Mouse (Mus musculus) c-Kit-positive CD71-positive TER-119-negative erythroid progenitor cells, embryonic 14.5 days (primary cell): ENCODE results near the gene Nr1h5.
A peak's percentile ranks its signal among the peaks of the same experiment; 100 is the strongest.

ENCODE experiments used
- DNase-seq: peaks from one replicate; pipeline ENCODE4 v3.0.0-alpha.2; 2013; ENCODE audit warnings: low read depth

Nr1h5 gene

GRCm38 (mm10) chr3:102964033-102964432 is at the start of gene Nr1h5:
Gene Nr1h5, minus strand, starts transcription at chr3:102964133.
- no peak for DNase-seq

DNA sequence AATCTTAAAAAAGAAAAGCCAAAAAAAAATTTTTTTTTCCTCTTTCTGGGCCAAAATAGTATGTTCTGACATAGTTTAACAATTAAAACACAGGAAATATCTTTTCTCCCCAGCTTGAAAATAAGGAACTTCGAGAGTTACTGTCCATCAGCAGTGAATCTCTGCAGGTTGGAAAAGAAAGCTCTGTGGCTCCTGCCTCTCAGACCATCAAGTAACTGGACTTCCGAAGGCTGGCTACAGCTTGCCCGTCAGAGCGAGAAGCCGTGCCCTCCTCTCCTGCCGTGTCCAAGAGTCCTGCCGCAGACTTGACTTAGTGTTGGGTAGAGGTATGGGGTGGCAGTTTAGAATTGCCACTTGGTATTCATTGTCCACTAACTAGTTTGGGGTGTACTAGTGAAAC is 37.7 kb upstream of the Nr1h5 start:
- no peak for DNase-seq

GRCm38 (mm10) chr3:102997591-102997990 is 33.7 kb upstream of the Nr1h5 start:
- no peak for DNase-seq

GRCm38 (mm10) chr3:102997036-102997435 is 33.1 kb upstream of the Nr1h5 start:
- no peak for DNase-seq

GRCm38 (mm10) chr3:102995605-102996321 is 31.8 kb upstream of the Nr1h5 start, which contains the start of gene Sike1:
Gene Sike1, plus strand, starts transcription at chr3:102995708.
- peak; percentile 85 for DNase-seq

- no peak for DNase-seq
Measured at GRCm38 (mm10) chr3:102995233-102995604, 31.3 kb upstream of the Nr1h5 start.

GRCm38 (mm10) chr3:102992936-102993335 is 29.0 kb upstream of the Nr1h5 start:
- no peak for DNase-seq

DNA sequence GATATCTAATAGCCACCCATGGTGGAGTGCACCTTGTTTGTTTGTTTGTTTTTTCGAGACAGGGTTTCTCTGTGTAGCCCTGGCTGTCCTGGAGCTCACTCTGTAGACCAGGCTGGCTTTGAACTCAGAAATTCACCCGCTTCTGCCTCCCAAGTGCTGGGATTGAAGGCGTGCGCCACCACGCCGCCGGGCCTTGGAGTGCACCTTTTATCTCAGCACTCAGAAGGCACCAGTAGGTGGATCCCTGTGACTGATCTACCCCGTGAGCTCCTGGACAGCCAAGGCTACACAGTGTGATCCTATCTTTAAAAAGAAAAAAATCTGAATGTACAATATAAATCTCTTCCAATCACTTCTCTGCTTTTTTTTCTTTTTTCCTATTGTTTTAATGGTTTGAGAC is 27.1 kb upstream of the Nr1h5 start:
- no peak for DNase-seq

- no peak for DNase-seq
Measured at GRCm38 (mm10) chr3:102980349-102980736, 16.4 kb upstream of the Nr1h5 start.

GRCm38 (mm10) chr3:102979550-102980348 is 15.8 kb upstream of the Nr1h5 start:
- DNase-seq, result no peak

- DNase-seq, result no peak
Measured at GRCm38 (mm10) chr3:102976906-102977305, 13.0 kb upstream of the Nr1h5 start.

DNA sequence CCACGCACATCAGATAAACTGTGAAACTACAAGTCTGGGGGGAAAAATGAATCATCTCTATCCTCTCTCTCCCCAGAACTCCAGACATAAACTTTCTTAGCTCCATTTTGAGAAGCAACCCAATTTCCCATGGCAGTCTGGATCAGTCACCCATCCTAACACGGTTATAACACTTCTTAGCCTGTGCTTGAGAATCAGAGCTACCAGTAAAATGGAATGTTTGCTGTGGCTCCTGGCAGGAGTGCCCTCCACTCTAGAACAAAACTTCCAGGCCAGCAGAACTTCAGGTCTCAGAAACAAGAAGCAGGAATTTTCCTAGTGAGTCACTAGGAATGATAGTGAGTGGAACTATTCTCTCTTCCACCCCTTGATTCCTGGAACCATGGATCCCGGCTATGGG is 6.6 kb upstream of the Nr1h5 start:
- DNase-seq, result no peak

GRCm38 (mm10) chr3:102970067-102970466 is 6.1 kb upstream of the Nr1h5 start:
- DNase-seq, result no peak

GRCm38 (mm10) chr3:102955596-102955995 is 8.3 kb downstream of the Nr1h5 start:
- DNase-seq, result no peak

DNA sequence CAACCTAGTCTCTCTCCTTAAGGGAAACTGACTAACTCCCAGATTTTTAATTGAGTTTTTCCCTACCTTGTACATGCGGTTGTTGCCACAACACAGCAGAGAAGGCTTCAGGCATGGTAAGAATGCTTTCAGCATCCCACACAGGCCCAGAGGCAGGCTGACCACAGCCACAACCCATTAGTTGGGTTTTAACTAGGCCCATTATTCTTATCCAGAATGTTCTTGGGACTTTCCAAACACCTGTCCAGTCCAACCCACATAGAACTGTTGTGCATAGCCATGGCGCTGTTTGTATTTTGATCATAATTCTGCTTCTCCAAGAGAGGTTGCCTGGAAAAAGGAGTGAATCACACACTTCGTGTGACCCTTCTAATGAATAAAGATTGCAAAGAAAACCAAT is 8.8 kb downstream of the Nr1h5 start:
- no peak for DNase-seq

GRCm38 (mm10) chr3:102954476-102954875 is 9.5 kb downstream of the Nr1h5 start:
- DNase-seq, result no peak

GRCm38 (mm10) chr3:102946861-102947260 is 17.1 kb downstream of the Nr1h5 start:
- DNase-seq, result no peak

DNA sequence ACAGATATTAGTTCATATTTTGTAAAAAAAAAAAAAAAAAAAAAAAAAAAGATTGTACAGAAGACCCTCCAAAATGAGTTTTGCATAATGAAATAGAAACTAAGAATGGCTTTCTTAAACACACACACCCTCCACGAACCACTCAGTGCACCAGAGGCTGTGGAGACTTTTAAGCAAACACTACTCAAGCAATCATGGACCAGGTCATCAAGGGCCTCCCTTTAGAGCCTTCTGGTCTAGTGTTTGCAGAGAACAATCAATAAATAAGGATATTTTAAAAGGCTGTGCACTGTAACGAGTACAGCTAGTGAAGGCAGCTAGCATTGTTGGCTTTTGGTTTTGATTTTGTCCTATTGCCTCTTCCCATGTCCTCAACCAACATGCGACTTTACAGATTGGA is 17.6 kb downstream of the Nr1h5 start:
- no peak for DNase-seq

GRCm38 (mm10) chr3:102938100-102938499 is 25.8 kb downstream of the Nr1h5 start:
- DNase-seq, result no peak

DNA sequence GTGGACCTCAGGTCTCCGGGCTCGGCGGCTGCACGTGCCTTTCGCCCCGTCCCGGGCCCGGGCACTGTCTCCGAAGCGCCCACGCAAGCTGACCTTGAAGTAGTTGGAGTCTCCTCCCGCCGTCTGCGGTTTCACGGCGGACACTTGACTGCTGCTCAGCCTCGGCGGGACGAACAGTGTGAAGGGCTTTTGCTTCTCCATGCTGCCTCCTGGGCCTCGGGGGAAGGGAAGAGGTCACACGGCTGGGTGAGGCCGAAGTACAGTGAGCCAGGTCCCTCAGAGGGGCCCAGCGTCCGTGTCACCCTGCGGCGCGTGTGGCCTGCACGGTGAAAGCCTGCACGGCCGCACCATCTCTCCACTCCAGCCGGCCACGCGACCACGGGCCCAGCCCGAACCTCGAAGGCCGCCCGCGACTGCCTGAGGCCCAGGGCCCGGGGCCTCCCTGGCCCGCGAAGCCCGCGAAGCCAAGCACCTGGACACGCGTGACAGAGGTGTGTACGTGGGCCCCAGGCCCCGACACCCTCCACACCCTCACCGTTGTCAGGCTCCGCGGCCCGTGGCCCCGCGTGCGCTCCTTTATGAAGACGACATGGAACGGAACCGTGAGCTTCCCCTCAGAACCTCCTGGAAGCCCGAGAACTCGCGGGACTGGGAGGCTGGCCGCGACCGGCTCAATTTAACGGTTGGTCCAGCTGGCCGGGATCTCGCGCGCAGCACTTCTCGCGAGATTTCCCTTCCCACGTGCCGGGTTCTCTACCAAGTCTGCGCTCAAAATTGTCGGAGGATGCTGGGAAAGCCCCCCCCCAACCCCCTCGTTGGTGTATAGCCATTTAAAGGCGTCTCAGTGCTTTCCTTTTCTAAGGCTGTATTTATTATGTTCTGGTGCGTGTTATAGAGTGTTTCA is 28.2 kb downstream of the Nr1h5 start, which contains the start of gene Sycp1:
Gene Sycp1 (minus strand): TSS at position 650 of the 904 bp plus-strand sequence.
- no peak for DNase-seq

- no peak for DNase-seq
Measured at GRCm38 (mm10) chr3:102899136-102899535, 64.8 kb downstream of the Nr1h5 start.
